Mouse (Mus musculus): ENCODE measurements around the gene Fasn.

DNA sequence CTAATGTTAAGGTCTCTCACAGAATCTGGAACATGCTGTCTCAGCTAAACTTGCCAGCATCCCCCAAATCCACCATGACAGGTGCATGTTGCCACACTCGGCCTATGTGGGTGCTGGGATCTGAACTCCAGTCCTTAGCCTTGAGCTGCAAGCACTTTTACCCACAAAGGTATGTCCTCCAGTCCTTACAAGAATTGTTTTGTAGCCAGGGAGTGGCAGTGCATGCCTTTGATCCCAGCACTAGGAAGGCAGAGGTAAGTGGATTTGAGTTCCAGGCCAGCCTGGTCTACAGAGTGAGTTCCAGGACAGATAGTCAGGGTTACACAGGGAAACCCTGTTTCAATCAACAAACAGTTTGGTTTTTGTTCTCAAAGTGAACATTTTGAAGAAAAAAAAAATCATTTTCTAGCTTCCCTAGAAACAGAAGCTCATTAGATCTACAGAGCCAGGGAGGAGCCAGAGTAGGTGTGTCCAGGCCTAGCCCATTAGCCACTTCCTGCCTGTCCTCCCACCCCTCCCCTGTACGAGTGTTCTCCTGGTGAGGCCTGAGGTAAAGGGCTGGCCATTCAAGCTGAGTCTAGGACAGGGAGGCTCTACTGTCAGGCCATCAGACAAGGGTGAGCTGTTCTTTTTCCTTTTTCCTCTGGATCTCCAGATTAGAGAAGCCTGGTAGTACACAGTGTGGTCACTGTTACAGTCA lies 26.1 kb upstream of the Fasn start:
- TF ChIP-seq POLR2A (IDR thresholded peaks at IDR 0.05; ENCODE audit: borderline replicate concordance, insufficient read depth, low read length) (no peak), CTCF (IDR thresholded peaks at IDR 0.05; ENCODE audit: borderline replicate concordance, insufficient read depth, low read depth, low read length) (no peak)

Measured in cerebellum, adult 2 months (tissue).